Mouse (Mus musculus) liver, embryonic 14.5 days (tissue): ENCODE results near the gene Lingo3. TPM values are rescaled to one million over a fixed set of nuclear protein-coding genes. Genes with fewer than 3 reads are reported as not detected.

Source experiments
- ATAC-seq: fragments of 200-750 bp; cut with Nextera tagmentation; 2 replicates; pipeline ENCODE4 v1.8.0; 2017; ENCODE audit warnings: moderate number of reproducible peaks, mild to moderate bottlenecking, moderate library complexity; ENCODE audit not compliant: insufficient read depth
- DNase-seq, 3 experiments: peaks; one replicate each; pipeline ENCODE4 v3.0.0-alpha.2; 2012 to 2013; ENCODE audit warnings: low read depth in 3 of 3, low spot score in 3 of 3
- H3K27ac ChIP-seq: fragments of 300-500 bp; sonication (generic); 2 replicates; pipeline ENCODE4 v1.5.1; 2014; ENCODE audit warnings: moderate library complexity, mild to moderate bottlenecking, control low read depth, inconsistent platforms
- H3K27me3 ChIP-seq: fragments of 300-500 bp; sonication (generic); 2 replicates; pipeline ENCODE4 v1.6.1; 2014; ENCODE audit warnings: mild to moderate bottlenecking, low read length, moderate library complexity; ENCODE audit not compliant: control insufficient read depth, insufficient read depth
- H3K36me3 ChIP-seq: fragments of 300-500 bp; sonication (generic); replicated peaks from 2 replicates; pipeline ENCODE4 v1.6.1; 2014; ENCODE audit warnings: low read depth; ENCODE audit not compliant: control insufficient read depth, insufficient read depth
- H3K4me1 ChIP-seq, 2 experiments: fragments of 200-500 bp in 1 of 2; fragments of 300-500 bp in 1 of 2; sonication (generic) in 1 of 2; replicated peaks; 2 replicates each; pipeline ENCODE4 v1.6.1; 2012 to 2014; ENCODE audit warnings: antibody characterized with exemption in 1 of 2, inconsistent platforms in 1 of 2, low read length in 1 of 2; ENCODE audit not compliant: control insufficient read depth in 2 of 2, insufficient read depth in 2 of 2
- H3K4me2 ChIP-seq: fragments of 300-500 bp; sonication (generic); 2 replicates; pipeline ENCODE4 v1.6.1; 2014; ENCODE audit warnings: low read depth, mild to moderate bottlenecking, control low read depth, moderate library complexity
- H3K4me3 ChIP-seq, 2 experiments: fragments of 200-500 bp in 1 of 2; fragments of 300-500 bp in 1 of 2; sonication (generic) in 1 of 2; 2 replicates each; pipeline ENCODE4 v1.5.1; 2012 to 2014; ENCODE audit warnings: low read depth in 2 of 2, low read length in 2 of 2, mild to moderate bottlenecking in 2 of 2, control low read depth in 1 of 2, inconsistent platforms in 1 of 2, moderate library complexity in 1 of 2; ENCODE audit not compliant: insufficient read depth in 1 of 2
- H3K9ac ChIP-seq: fragments of 300-500 bp; sonication (generic); replicated peaks from 2 replicates; pipeline ENCODE4 v1.6.1; 2014; ENCODE audit warnings: mild to moderate bottlenecking, control low read depth, moderate library complexity
- H3K9me3 ChIP-seq: fragments of 300-500 bp; sonication (generic); 2 replicates; pipeline ENCODE4 v1.6.1; 2016; ENCODE audit warnings: low read length, mixed read lengths; ENCODE audit not compliant: control insufficient read depth
- CTCF ChIP-seq: IDR thresholded peaks from 2 replicates; pipeline ENCODE4 v1.5.1; 2016; ENCODE audit warnings: antibody characterized with exemption, low read depth, control low read depth
- EP300 ChIP-seq: IDR thresholded peaks from 2 replicates; pipeline ENCODE4 v1.6.1; 2016; ENCODE audit warnings: antibody characterized with exemption, low read depth
- WGBS: fragments of 180-500 bp; shearing (Covaris S2); extraction: QIAGEN DNeasy Blood & Tissue Kit; methylation state at CpG from one replicate; pipeline ENCODE4 v1.1.7; 2014; ENCODE audit not compliant: insufficient replicate concordance; 5-methylcytosine and 5-hydroxymethylcytosine counted together
- polyA plus RNA-seq, 2 experiments: library from polyadenylated mRNA; depleted of rRNA in 1 of 2; stranded (reverse) in 1 of 2; unstranded in 1 of 2; fragments of >200 nt; fragmentation: Nextera tagmentation in 1 of 2; extraction: Ambion mirVana in 1 of 2; gene quantifications; 2 replicates each; pipeline versions ENCODE4 v1.2.1 to v1.2.3; 2012 to 2014

Lingo3 gene
- polyA plus RNA-seq, 2 experiments: 0.01 TPM; not detected in 1

- Histone ChIP-seq H3K36me3 (peaks cover 9% of the 10 kb centered on the region), H3K4me2 (no peak overlapping the region; the same call in 1 of the 2 replicates), H3K4me3 (no peak overlapping the region), H3K9ac (no peak overlapping the region), H3K9me3 (no peaks in the 10 kb centered on the region), H3K27me3 (no peaks in the 10 kb centered on the region; the same call in 1 of the 2 replicates), H3K27ac (peak overlapping the region; percentile 67), H3K4me1 (peaks cover 48 to 51% of the 10 kb centered on the region in 2 experiments)
- DNase-seq: no peak
- ATAC-seq: no peak
- 57% methylated on average over 1 of the region's 1 CpGs for WGBS
- TF ChIP-seq CTCF (no peak), EP300 (no peak)
Measured at GRCm38 (mm10) chr10:80823316-80823715, 20.5 kb downstream of the Lingo3 start.

GRCm38 (mm10) chr10:80822528-80822927, 21.3 kb downstream of the Lingo3 start:
- Histone ChIP-seq H3K9me3 (no peaks in the 10 kb centered on the region), H3K27ac (peak overlapping the region; percentile 52), H3K4me1 (peaks cover 46 to 48% of the 10 kb centered on the region in 2 experiments), H3K4me2 (peak overlapping the region; percentile 5; the same call in 1 of the 2 replicates), H3K4me3 (no peak overlapping the region), H3K9ac (no peak overlapping the region), H3K36me3 (peaks cover 1% of the 10 kb centered on the region; the same call in 1 of the 2 replicates), H3K27me3 (no peaks in the 10 kb centered on the region; the same call in 1 of the 2 replicates)
- TF ChIP-seq EP300 (no peak), CTCF (no peak)
- ATAC-seq (no peak), DNase-seq (no peak)
- WGBS: 70% methylated on average over 5 of the region's 5 CpGs

GRCm38 (mm10) chr10:80821991-80822390, 21.8 kb downstream of the Lingo3 start:
- peak overlapping the region; percentile 52 for H3K27ac ChIP-seq
- TF ChIP-seq EP300 (no peak), CTCF (peak; percentile 74)
- whole genome bisulfite sequencing: 45% methylated on average over 2 of the region's 2 CpGs
- H3K36me3 ChIP-seq: no peaks in the 10 kb centered on the region
- no peak for ATAC-seq
- H3K9me3 ChIP-seq: no peaks in the 10 kb centered on the region
- H3K4me2 ChIP-seq: peak overlapping the region; percentile 5; the same call in 1 of the 2 replicates
- H3K27me3 ChIP-seq: no peaks in the 10 kb centered on the region
- no peak overlapping the region for H3K9ac ChIP-seq
- H3K4me1 ChIP-seq: peaks cover 44 to 46% of the 10 kb centered on the region in 2 experiments
- no peak overlapping the region for H3K4me3 ChIP-seq
- no peak for DNase-seq

DNA sequence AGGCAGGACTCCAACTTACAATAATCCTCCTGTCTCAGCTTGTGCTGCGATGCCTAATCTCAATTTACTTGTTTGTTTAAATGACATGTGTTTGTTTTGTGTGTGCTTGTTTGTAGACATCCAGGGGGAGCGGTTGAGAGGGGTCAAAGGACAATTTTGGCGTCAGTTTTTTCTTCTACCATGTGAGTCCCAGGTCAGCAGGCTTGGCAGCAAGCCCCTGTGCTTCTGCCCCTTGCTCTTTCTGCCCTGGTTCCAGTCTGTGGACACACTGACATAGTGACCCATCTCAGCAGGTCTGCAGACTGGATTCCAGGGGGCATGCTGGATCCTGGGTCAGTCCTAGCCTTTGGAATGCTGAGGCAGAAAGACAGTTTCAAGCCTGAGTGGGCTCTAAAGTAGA, 24.4 kb downstream of the Lingo3 start:
- Histone ChIP-seq H3K27ac (peak overlapping the region; percentile 94), H3K9ac (peak overlapping the region; percentile 61), H3K4me3 (no peak overlapping the region), H3K4me2 (peak overlapping the region; percentile 58), H3K4me1 (peaks cover 32 to 33% of the 10 kb centered on the region in 2 experiments), H3K9me3 (no peaks in the 10 kb centered on the region), H3K27me3 (no peaks in the 10 kb centered on the region), H3K36me3 (no peaks in the 10 kb centered on the region)
- DNase-seq: no peak
- 47% methylated on average over 3 of the region's 3 CpGs for WGBS
- no peak for ATAC-seq
- TF ChIP-seq EP300: no peak
- TF ChIP-seq CTCF: no peak

DNA sequence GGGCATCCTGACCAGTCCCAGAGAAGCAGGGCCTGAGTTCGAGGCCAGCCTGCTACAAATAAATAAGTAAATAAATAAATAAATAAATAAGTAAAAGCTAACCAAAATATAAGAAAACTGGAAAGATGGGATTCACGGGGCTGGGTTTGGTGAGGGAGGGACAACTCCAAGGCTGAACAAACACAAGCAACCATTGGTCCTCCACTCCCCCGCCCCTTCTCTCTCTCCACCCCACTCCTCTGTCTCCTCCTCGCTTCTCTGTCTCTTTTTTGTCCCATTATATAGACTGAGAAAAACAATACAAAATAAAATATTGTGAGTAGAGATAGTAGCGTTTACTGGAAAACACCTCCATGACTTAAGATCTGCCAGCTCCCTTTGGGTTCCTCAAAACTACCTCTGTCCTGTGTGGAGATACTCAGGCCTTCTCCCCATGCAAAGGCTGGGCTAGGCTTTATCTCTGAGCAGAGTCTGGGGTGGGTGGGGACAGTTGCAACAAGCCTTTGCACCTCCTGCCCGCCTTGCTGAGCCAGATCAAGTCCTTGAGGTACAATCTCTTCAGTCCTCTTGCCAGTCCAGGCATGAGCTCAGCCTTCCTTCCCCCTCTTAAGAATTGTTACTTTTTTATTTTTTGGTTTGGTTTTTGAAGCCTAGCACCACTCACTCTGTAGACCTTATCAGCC, 25.1 kb downstream of the Lingo3 start:
- 29% methylated on average over 6 of the region's 6 CpGs for WGBS
- peak; percentile 98 for ATAC-seq
- no peaks in the 10 kb centered on the region for H3K27me3 ChIP-seq
- peak overlapping the region; percentile 94 for H3K27ac ChIP-seq
- peak overlapping the region; percentile 58 for H3K4me2 ChIP-seq
- no peaks in the 10 kb centered on the region for H3K9me3 ChIP-seq
- DNase-seq: peak; percentile 81 to 84 (median 82)
- H3K9ac ChIP-seq: peak overlapping the region; percentile 61
- H3K4me3 ChIP-seq: 0 out of 4 replicates have a peak overlapping the region, but pooled peaks of 1 of the 2 experiments have one; percentile 3
- no peaks in the 10 kb centered on the region for H3K36me3 ChIP-seq
- peaks cover 26 to 27% of the 10 kb centered on the region in 2 experiments for H3K4me1 ChIP-seq
- no peak for TF ChIP-seq CTCF
- TF ChIP-seq EP300: peak; percentile 77
